Mouse (Mus musculus) MEL (cell line): ENCODE results near the gene Slamf7. TPM values are rescaled to one million over a fixed set of nuclear protein-coding genes. Genes with fewer than 3 reads are reported as not detected.

Experiments
- DNase-seq: peaks from one replicate; pipeline ENCODE4 v3.0.0; 2011; ENCODE audit warnings: low read depth, low spot score
- H3K27ac ChIP-seq: 2 replicates; pipeline ENCODE4 v1.5.1; 2012; ENCODE audit warnings: low read depth, mild to moderate bottlenecking, control low read depth, low read length, moderate library complexity; ENCODE audit not compliant: control insufficient read depth
- H3K27me3 ChIP-seq, 2 experiments: fragments of 150-350 bp in 1 of 2; sonication (generic) in 1 of 2; 2 replicates each; pipeline ENCODE4 v1.6.1; 2012; ENCODE audit warnings: low read length in 2 of 2, mild to moderate bottlenecking in 2 of 2, improper control_type of control experiment in 1 of 2, moderate library complexity in 1 of 2; ENCODE audit not compliant: insufficient read depth in 2 of 2, control insufficient read depth in 1 of 2
- H3K36me3 ChIP-seq, 2 experiments: 2 replicates each; pipeline ENCODE4 v1.6.1; 2012 to 2014; ENCODE audit warnings: low read length in 2 of 2, improper control_type of control experiment in 1 of 2, inconsistent platforms in 1 of 2, mild to moderate bottlenecking in 1 of 2; ENCODE audit not compliant: insufficient read depth in 2 of 2, control insufficient read depth in 1 of 2
- H3K4me1 ChIP-seq, 2 experiments: fragments of 150-350 bp in 1 of 2; sonication (generic) in 1 of 2; 2 replicates each; pipeline ENCODE4 v1.6.1; 2012; ENCODE audit warnings: low read length in 2 of 2, improper control_type of control experiment in 1 of 2, mild to moderate bottlenecking in 1 of 2; ENCODE audit not compliant: insufficient read depth in 2 of 2, control insufficient read depth in 1 of 2
- H3K4me3 ChIP-seq, 2 experiments: fragments of 150-350 bp in 1 of 2; sonication (generic) in 1 of 2; 2 replicates each; pipeline ENCODE4 v1.5.1; 2012; ENCODE audit warnings: low read depth in 2 of 2, low read length in 2 of 2, mild to moderate bottlenecking in 2 of 2, moderate library complexity in 2 of 2, control low read depth in 1 of 2, improper control_type of control experiment in 1 of 2; ENCODE audit not compliant: control insufficient read depth in 1 of 2, insufficient read depth in 1 of 2
- H3K79me2 ChIP-seq: 2 replicates; pipeline ENCODE4 v1.6.1; 2012; ENCODE audit warnings: mild to moderate bottlenecking, low read length, moderate library complexity; ENCODE audit not compliant: control insufficient read depth, poor library complexity, insufficient read depth
- H3K9ac ChIP-seq: 2 replicates; pipeline ENCODE4 v1.6.1; 2012; ENCODE audit warnings: low read depth, mild to moderate bottlenecking, control low read depth, low read length, moderate library complexity; ENCODE audit not compliant: control insufficient read depth, poor library complexity, severe bottlenecking
- H3K9me3 ChIP-seq: fragments of 150-350 bp; sonication (generic); replicated peaks from 2 replicates; pipeline ENCODE4 v1.6.1; 2012; ENCODE audit warnings: mild to moderate bottlenecking, low read length, improper control_type of control experiment, moderate library complexity; ENCODE audit not compliant: insufficient read depth
- BHLHE40 ChIP-seq: IDR thresholded peaks from 2 replicates; pipeline ENCODE4 v1.6.1; 2012; ENCODE audit warnings: low read depth, mild to moderate bottlenecking, inconsistent platforms, low read length, improper control_type of control experiment, borderline replicate concordance
- CHD1 ChIP-seq: IDR thresholded peaks from 2 replicates; pipeline ENCODE4 v1.6.1; 2012; ENCODE audit warnings: low read depth, mild to moderate bottlenecking, inconsistent platforms, low read length, improper control_type of control experiment
- CTCF ChIP-seq, 3 experiments: IDR thresholded peaks in 2 of 3; conservative IDR thresholded peaks in 1 of 3; 2 replicates each; pipeline ENCODE4 v1.5.1; 2011 to 2012; ENCODE audit warnings: low read length in 3 of 3, low read depth in 2 of 3, mild to moderate bottlenecking in 2 of 3, improper control_type of control experiment in 1 of 3, inconsistent platforms in 1 of 3, mixed read lengths in 1 of 3, moderate library complexity in 1 of 3; ENCODE audit not compliant: control insufficient read depth in 1 of 3, insufficient read depth in 1 of 3, poor library complexity in 1 of 3, severe bottlenecking in 1 of 3
- ELF1 ChIP-seq: IDR thresholded peaks from 2 replicates; pipeline ENCODE4 v1.6.1; 2014; ENCODE audit warnings: low read depth, mild to moderate bottlenecking, inconsistent platforms, low read length, improper control_type of control experiment, moderate library complexity
- EP300 ChIP-seq, 2 experiments: IDR thresholded peaks; 2 replicates each; pipeline ENCODE4 v1.6.1; 2011; ENCODE audit warnings: improper control_type of control experiment in 2 of 2, low read length in 2 of 2, low read depth in 1 of 2, mild to moderate bottlenecking in 1 of 2
- ETS1 ChIP-seq: IDR thresholded peaks from 2 replicates; pipeline ENCODE4 v1.6.1; 2012; ENCODE audit warnings: low read depth, mild to moderate bottlenecking, inconsistent platforms, low read length, improper control_type of control experiment, moderate library complexity
- GATA1 ChIP-seq: IDR thresholded peaks from 2 replicates; pipeline ENCODE4 v1.6.1; 2011; ENCODE audit warnings: low read depth, low read length, improper control_type of control experiment
- HCFC1 ChIP-seq: IDR thresholded peaks from 2 replicates; pipeline ENCODE4 v1.6.1; 2012; ENCODE audit warnings: low read depth, mild to moderate bottlenecking, inconsistent platforms, low read length, improper control_type of control experiment, moderate library complexity
- JUND ChIP-seq: IDR thresholded peaks from 2 replicates; pipeline ENCODE4 v1.6.1; 2011; ENCODE audit warnings: low read depth, mild to moderate bottlenecking, improper control_type of control experiment, low read length
- MAZ ChIP-seq: IDR thresholded peaks from 2 replicates; pipeline ENCODE4 v1.6.1; 2012; ENCODE audit warnings: low read depth, mild to moderate bottlenecking, inconsistent platforms, low read length, improper control_type of control experiment
- MEF2A ChIP-seq: IDR thresholded peaks from 2 replicates; pipeline ENCODE4 v1.6.1; 2014; ENCODE audit warnings: low read depth, mild to moderate bottlenecking, inconsistent platforms, low read length, improper control_type of control experiment; ENCODE audit not compliant: poor library complexity, insufficient replicate concordance, severe bottlenecking; ENCODE audit errors: extremely low read depth
- MXI1 ChIP-seq: IDR thresholded peaks from 2 replicates; pipeline ENCODE4 v1.6.1; 2011; ENCODE audit warnings: mild to moderate bottlenecking, low read depth, low read length, improper control_type of control experiment
- NRF1 ChIP-seq: IDR thresholded peaks from 2 replicates; pipeline ENCODE4 v1.6.1; 2014; ENCODE audit warnings: low read depth, mild to moderate bottlenecking, inconsistent platforms, low read length, improper control_type of control experiment, moderate library complexity; ENCODE audit not compliant: poor library complexity, insufficient read depth, severe bottlenecking
- RAD21 ChIP-seq: IDR thresholded peaks from 2 replicates; pipeline ENCODE4 v1.6.1; 2011; ENCODE audit warnings: mild to moderate bottlenecking, low read depth, low read length, improper control_type of control experiment
- RCOR1 ChIP-seq: IDR thresholded peaks from 2 replicates; pipeline ENCODE4 v1.6.1; 2012; ENCODE audit warnings: low read depth, mild to moderate bottlenecking, inconsistent platforms, low read length, improper control_type of control experiment
- SIN3A ChIP-seq: IDR thresholded peaks from 2 replicates; pipeline ENCODE4 v1.6.1; 2012; ENCODE audit warnings: low read length, improper control_type of control experiment, inconsistent platforms
- TBP ChIP-seq: IDR thresholded peaks from 2 replicates; pipeline ENCODE4 v1.8.0; 2011; ENCODE audit warnings: low read depth, low read length, improper control_type of control experiment
- TCF12 ChIP-seq: IDR thresholded peaks from 2 replicates; pipeline ENCODE4 v1.6.1; 2014; ENCODE audit warnings: low read depth, mild to moderate bottlenecking, inconsistent platforms, low read length, improper control_type of control experiment, moderate library complexity
- ZC3H11A ChIP-seq: IDR thresholded peaks from 2 replicates; pipeline ENCODE4 v1.6.1; 2012; ENCODE audit warnings: low read depth, mild to moderate bottlenecking, inconsistent platforms, low read length, improper control_type of control experiment
- ZMIZ1 ChIP-seq: IDR thresholded peaks from 2 replicates; pipeline ENCODE4 v1.6.1; 2012; ENCODE audit warnings: low read depth, mild to moderate bottlenecking, inconsistent platforms, low read length, improper control_type of control experiment, moderate library complexity
- ZNF384 ChIP-seq: IDR thresholded peaks from 2 replicates; pipeline ENCODE4 v1.6.1; 2012; ENCODE audit warnings: low read depth, mild to moderate bottlenecking, inconsistent platforms, low read length, improper control_type of control experiment
- polyA plus RNA-seq, 2 experiments: library from polyadenylated mRNA; stranded (reverse) in 1 of 2; unstranded in 1 of 2; fragments of >175 nt in 1 of 2; fragments of >200 nt in 1 of 2; gene quantifications; 2 replicates each; pipeline versions ENCODE4 v1.2.1 to v1.2.4; 2012; ENCODE audit warnings: low replicate concordance in 2 of 2, low read depth in 1 of 2; ENCODE audit not compliant: insufficient read length in 2 of 2, insufficient read depth in 1 of 2, missing spikeins in 1 of 2
- total RNA-seq: library from RNA; depleted of rRNA; stranded (reverse); fragments of 300-350 nt; gene quantifications from 2 replicates; pipeline ENCODE4 v1.2.3, GENCODE M21; 2012

The Slamf7 gene
- total and polyA plus RNA-seq, 3 experiments = not detected

GRCm38 (mm10) chr1:171647716-171648115 is 5.1 kb downstream of the Slamf7 start:
- DNase-seq = no peak
- H3K27me3 ChIP-seq = no peaks in the 10 kb centered on the region
- H3K9me3 ChIP-seq = no peaks in the 10 kb centered on the region
- no peak overlapping the region for H3K4me3 ChIP-seq
- H3K4me1 ChIP-seq = peaks cover 4 to 7% of the 10 kb centered on the region in 2 experiments; a peak in 3 of 4 replicates
- H3K27ac ChIP-seq = no peak overlapping the region
- peaks cover 0 to 8% of the 10 kb centered on the region in 2 experiments; a peak in 2 of 4 replicates for H3K36me3 ChIP-seq
- no peaks in the 10 kb centered on the region for H3K79me2 ChIP-seq
- no peak overlapping the region for H3K9ac ChIP-seq
- TF ChIP-seq MXI1 (no peak), SIN3A (no peak), NRF1 (no peak), JUND (no peak), RCOR1 (no peak)

DNA sequence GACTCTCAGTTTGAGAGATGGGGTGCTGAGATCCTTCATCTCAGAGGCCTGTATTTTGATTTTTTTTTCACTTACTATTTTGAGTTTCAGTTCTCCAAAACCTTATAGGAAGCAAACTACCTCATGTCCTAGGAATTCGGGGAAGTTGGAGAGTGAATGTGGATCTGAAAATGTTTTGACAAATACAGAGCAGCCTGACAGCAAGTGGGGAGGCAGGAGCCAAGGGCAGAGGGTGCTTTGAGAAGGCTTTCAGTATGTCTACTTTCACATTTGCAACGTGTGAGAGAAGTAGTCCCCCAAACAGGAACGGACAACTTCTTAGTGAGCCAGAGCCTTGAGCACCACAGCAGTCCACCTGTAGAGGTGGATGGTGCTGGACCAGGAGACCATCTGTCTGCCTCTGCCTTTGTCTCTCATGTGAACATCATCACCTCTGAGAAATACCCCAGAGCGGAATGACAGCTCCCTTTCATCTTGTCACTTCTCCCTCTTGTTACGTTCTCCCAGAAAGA is 6.3 kb downstream of the Slamf7 start:
- peaks cover 0 to 8% of the 10 kb centered on the region in 2 experiments; a peak in 2 of 4 replicates for H3K36me3 ChIP-seq
- H3K27me3 ChIP-seq = no peaks in the 10 kb centered on the region
- no peak for DNase-seq
- no peak overlapping the region for H3K9ac ChIP-seq
- no peak for TF ChIP-seq NRF1
- TF ChIP-seq RCOR1 = no peak
- no peak for TF ChIP-seq ZNF384
- TF ChIP-seq EP300 (IDR thresholded peaks at IDR 0.05; ENCODE audit: low read depth in 1 of 2, low read length in 2 of 2) = no peak
- TF ChIP-seq ZMIZ1 = no peak
- TF ChIP-seq TBP = no peak
- no peak for TF ChIP-seq MAZ
- no peak for TF ChIP-seq HCFC1
- TF ChIP-seq BHLHE40 = no peak
- no peak for TF ChIP-seq CHD1
- TF ChIP-seq MEF2A = no peak
- TF ChIP-seq ETS1 = no peak
- no peak for TF ChIP-seq SIN3A
- TF ChIP-seq ELF1 = no peak
- no peak for TF ChIP-seq RAD21
- no peak for TF ChIP-seq ZC3H11A
- no peak for TF ChIP-seq GATA1
- no peak for TF ChIP-seq TCF12
- TF ChIP-seq CTCF (IDR thresholded peaks at IDR 0.05 in 2 of 3, conservative IDR thresholded peaks at IDR 0.05 in 1 of 3; ENCODE audit: control insufficient read depth in 1 of 3, insufficient read depth in 1 of 3, low read depth in 2 of 3, low read length in 3 of 3, poor library complexity in 1 of 3, severe bottlenecking in 1 of 3) = no peak
- no peaks in the 10 kb centered on the region for H3K9me3 ChIP-seq
- H3K4me1 ChIP-seq = peaks cover 4 to 7% of the 10 kb centered on the region in 2 experiments; a peak in 3 of 4 replicates
- H3K4me3 ChIP-seq = no peak overlapping the region
- no peak overlapping the region for H3K27ac ChIP-seq
- no peaks in the 10 kb centered on the region for H3K79me2 ChIP-seq
